Mouse (Mus musculus) myocyte (in vitro differentiated cells): Measurements from ENCODE around the gene Eml1. TPM values are rescaled to one million over a fixed set of nuclear protein-coding genes. Genes with fewer than 3 reads are reported as not detected.

Source experiments
- H3K27me3 ChIP-seq: one replicate; pipeline ENCODE4 v1.6.1; 2011; ENCODE audit not compliant: control insufficient read depth, insufficient read depth, insufficient read length
- H3K36me3 ChIP-seq: one replicate; pipeline ENCODE4 v1.6.1; 2011; ENCODE audit not compliant: control insufficient read depth, insufficient read depth
- H3K4me2 ChIP-seq: one replicate; pipeline ENCODE4 v1.6.1; 2011; ENCODE audit warnings: low read depth, control low read depth
- H3K4me3 ChIP-seq: one replicate; pipeline ENCODE4 v1.5.1; 2011; ENCODE audit warnings: mild to moderate bottlenecking, control low read depth, moderate library complexity
- H3K79me2 ChIP-seq: one replicate; pipeline ENCODE4 v1.6.1; 2011; ENCODE audit not compliant: control insufficient read depth, insufficient read depth
- H3ac ChIP-seq: one replicate; pipeline ENCODE4 v1.6.1; 2011; ENCODE audit not compliant: control insufficient read depth, insufficient read length
- CEBPB ChIP-seq: IDR thresholded peaks from 2 replicates; pipeline ENCODE4 v1.6.1; 2011; ENCODE audit warnings: mild to moderate bottlenecking, moderate library complexity; ENCODE audit not compliant: poor library complexity, insufficient read depth, severe bottlenecking
- E2F4 ChIP-seq: IDR thresholded peaks from one replicate; pipeline ENCODE4 v1.6.1; 2011; ENCODE audit warnings: mild to moderate bottlenecking, control low read depth, moderate library complexity; ENCODE audit not compliant: insufficient read depth
- MAX ChIP-seq: IDR thresholded peaks from one replicate; pipeline ENCODE4 v1.6.1; 2011; ENCODE audit warnings: low read depth, mild to moderate bottlenecking, control low read depth
- MYOD1 ChIP-seq, 3 experiments: IDR thresholded peaks; one replicate each; pipeline ENCODE4 v1.6.1; 2011; ENCODE audit warnings: control low read depth in 2 of 3, low read depth in 2 of 3, mild to moderate bottlenecking in 2 of 3, moderate library complexity in 1 of 3; ENCODE audit not compliant: insufficient read length in 2 of 3, control insufficient read depth in 1 of 3
- MYOG ChIP-seq, 3 experiments: IDR thresholded peaks; one replicate each; pipeline ENCODE4 v1.6.1; 2011; ENCODE audit warnings: control low read depth in 2 of 3, low read depth in 2 of 3, mild to moderate bottlenecking in 2 of 3; ENCODE audit not compliant: insufficient read length in 2 of 3, control insufficient read depth in 1 of 3, insufficient read depth in 1 of 3
- POLR2A ChIP-seq: IDR thresholded peaks from one replicate; pipeline ENCODE4 v1.6.1; 2011; ENCODE audit warnings: low read depth, mild to moderate bottlenecking, control low read depth, moderate library complexity; ENCODE audit not compliant: insufficient read length
- POLR2AphosphoS2 ChIP-seq: IDR thresholded peaks from one replicate; pipeline ENCODE4 v1.6.1; 2011; ENCODE audit warnings: low read depth, control low read depth; ENCODE audit not compliant: insufficient read length
- REST ChIP-seq: IDR thresholded peaks from one replicate; pipeline ENCODE4 v1.6.1; 2011; ENCODE audit warnings: mild to moderate bottlenecking, control low read depth, moderate library complexity; ENCODE audit not compliant: insufficient read depth, insufficient read length
- SRF ChIP-seq: IDR thresholded peaks from one replicate; pipeline ENCODE4 v1.6.1; 2011; ENCODE audit warnings: low read depth; ENCODE audit not compliant: control insufficient read depth, insufficient read length
- TCF12 ChIP-seq: IDR thresholded peaks from one replicate; pipeline ENCODE4 v1.6.1; 2011; ENCODE audit warnings: mild to moderate bottlenecking, control low read depth; ENCODE audit not compliant: poor library complexity, insufficient read depth, severe bottlenecking
- TCF3 ChIP-seq: IDR thresholded peaks from one replicate; pipeline ENCODE4 v1.6.1; 2011; ENCODE audit warnings: low read depth, control low read depth; ENCODE audit not compliant: insufficient read length
- USF1 ChIP-seq: IDR thresholded peaks from one replicate; pipeline ENCODE4 v1.6.1; 2011; ENCODE audit warnings: low read depth, mild to moderate bottlenecking, control low read depth, moderate library complexity
- polyA plus RNA-seq: library from polyadenylated mRNA; unstranded; fragments of >200 nt; fragmentation: generic; extraction: Trizol; gene quantifications from one replicate; pipeline ENCODE4 v1.2.1, GENCODE M21; 2012; ENCODE audit warnings: missing spikeins

The Eml1 gene
- polyA plus RNA-seq, 1 experiment, result 33.4 TPM

DNA sequence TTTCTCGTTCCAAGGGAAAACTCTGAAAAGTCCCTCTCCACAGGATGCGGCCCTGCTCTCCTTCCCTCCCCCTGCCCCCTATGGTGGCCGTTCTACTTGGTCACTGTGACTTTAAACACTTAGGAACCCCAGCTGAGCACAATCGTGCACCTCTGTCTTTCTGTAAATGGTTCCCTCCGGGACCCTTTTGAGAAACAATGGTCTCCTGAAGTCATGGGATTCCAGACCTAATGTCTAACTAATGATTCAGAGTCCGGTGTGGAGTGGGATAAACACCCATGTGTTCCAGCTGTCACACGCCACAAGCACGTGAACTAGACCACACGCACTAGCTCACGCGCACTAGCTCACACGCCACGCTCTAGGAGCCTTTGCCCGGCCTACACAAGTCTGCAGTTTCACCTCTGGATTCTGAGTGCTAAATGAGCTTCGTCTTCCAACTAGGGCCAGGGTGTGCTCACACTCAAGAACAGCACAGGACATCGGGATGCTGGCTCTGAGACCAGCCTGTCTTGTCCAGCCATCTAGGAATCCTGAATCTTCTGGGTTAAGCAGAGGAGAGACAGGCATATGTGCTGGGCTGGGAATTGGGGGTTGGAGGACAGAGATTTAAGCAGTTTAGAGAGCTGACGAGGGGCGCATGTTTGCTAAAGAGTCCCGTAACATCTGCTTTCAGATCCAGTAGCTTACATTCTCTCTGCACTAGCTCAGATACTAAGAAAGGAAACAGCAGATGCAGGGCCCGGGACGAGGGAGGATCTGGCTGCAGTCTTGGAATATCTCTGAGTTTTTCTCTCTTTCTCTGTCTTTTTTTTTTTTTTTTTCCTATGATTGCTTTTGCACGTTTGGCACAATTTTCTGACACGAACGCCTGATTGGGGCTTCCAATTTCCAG is 65.5 kb downstream of the Eml1 start:
- H3K4me3 ChIP-seq, result no peak overlapping the region
- no peaks in the 10 kb centered on the region for H3K27me3 ChIP-seq
- TF ChIP-seq MYOG (IDR thresholded peaks at IDR 0.05; ENCODE audit: control insufficient read depth in 1 of 3, insufficient read depth in 1 of 3, insufficient read length in 2 of 3, low read depth in 2 of 3), result peak in 1 of 3 experiments; percentile 74
- TF ChIP-seq CEBPB, result no peak
- no peak for TF ChIP-seq REST
- no peak for TF ChIP-seq POLR2AphosphoS2
- peak in 1 of 3 experiments; percentile 55 for TF ChIP-seq MYOD1 (IDR thresholded peaks at IDR 0.05; ENCODE audit: control insufficient read depth in 1 of 3, insufficient read length in 2 of 3, low read depth in 2 of 3)
- TF ChIP-seq MAX, result no peak
- TF ChIP-seq E2F4, result no peak
- TF ChIP-seq USF1, result no peak
- TF ChIP-seq TCF12, result no peak
- no peak for TF ChIP-seq TCF3
- TF ChIP-seq POLR2A, result no peak
- no peak for TF ChIP-seq SRF
- H3ac ChIP-seq, result no peak overlapping the region
- peak overlapping the region; percentile 42 for H3K4me2 ChIP-seq
- H3K79me2 ChIP-seq, result peaks cover 63% of the 10 kb centered on the region
- no peaks in the 10 kb centered on the region for H3K36me3 ChIP-seq

DNA sequence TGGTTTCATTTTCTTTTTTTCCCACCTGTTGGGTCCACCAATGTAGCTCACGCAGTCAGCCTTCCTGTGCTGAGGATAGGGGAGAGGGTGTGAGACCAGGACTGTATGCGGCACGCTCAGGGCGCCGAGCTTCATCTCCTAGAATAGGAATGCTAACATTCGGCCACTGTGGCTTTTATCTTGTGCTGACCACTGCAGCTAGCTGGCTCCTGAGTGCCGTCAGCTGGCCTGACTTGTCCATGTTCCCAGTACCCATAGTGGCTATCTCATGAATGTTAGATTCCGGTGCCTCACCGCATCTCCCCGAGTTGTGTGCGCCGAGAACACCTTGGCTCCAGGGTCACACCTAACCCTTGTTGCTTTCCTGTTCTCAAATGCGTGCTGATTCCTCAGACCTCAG is 66.7 kb downstream of the Eml1 start:
- TF ChIP-seq MYOG (IDR thresholded peaks at IDR 0.05; ENCODE audit: control insufficient read depth in 1 of 3, insufficient read depth in 1 of 3, insufficient read length in 2 of 3, low read depth in 2 of 3) (no peak), POLR2A (no peak), CEBPB (no peak), POLR2AphosphoS2 (no peak)

DNA sequence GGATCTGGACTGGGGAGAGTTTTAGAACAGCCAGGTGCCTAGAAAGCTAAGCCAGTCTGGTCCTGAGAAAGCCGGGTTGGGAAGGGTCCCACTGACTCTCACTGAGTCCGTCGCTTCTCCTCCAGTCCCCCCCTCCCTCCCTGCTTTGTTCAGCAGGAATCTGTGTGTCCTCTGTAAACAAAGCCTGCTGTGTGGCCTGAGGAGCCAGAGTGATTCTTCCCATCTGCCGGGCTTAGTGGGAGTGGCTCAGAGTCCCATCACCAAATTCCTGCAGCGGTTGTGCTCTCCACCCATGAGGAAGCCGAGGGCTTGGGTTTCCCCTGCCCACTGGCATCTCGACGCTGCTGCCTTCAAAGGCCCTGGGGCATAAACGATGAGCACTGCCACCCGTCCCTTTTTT is 72.5 kb downstream of the Eml1 start:
- Histone ChIP-seq H3K27me3 (no peaks in the 10 kb centered on the region), H3K4me2 (no peak overlapping the region), H3ac (no peak overlapping the region), H3K4me3 (no peak overlapping the region), H3K79me2 (peaks cover 25% of the 10 kb centered on the region), H3K36me3 (no peaks in the 10 kb centered on the region)
- TF ChIP-seq SRF (no peak), MYOG (IDR thresholded peaks at IDR 0.05; ENCODE audit: control insufficient read depth in 1 of 3, insufficient read depth in 1 of 3, insufficient read length in 2 of 3, low read depth in 2 of 3) (no peak), MYOD1 (IDR thresholded peaks at IDR 0.05; ENCODE audit: control insufficient read depth in 1 of 3, insufficient read length in 2 of 3, low read depth in 2 of 3) (no peak), TCF12 (no peak), USF1 (no peak), REST (no peak), TCF3 (no peak), MAX (no peak), POLR2AphosphoS2 (no peak), E2F4 (no peak), POLR2A (no peak), CEBPB (no peak)

More for the DNA sequence above, 66.7 kb downstream of the Eml1 start:
- Histone ChIP-seq H3K4me3 (no peak overlapping the region), H3K79me2 (peaks cover 57% of the 10 kb centered on the region), H3K27me3 (no peaks in the 10 kb centered on the region), H3K4me2 (no peak overlapping the region), H3ac (no peak overlapping the region), H3K36me3 (no peaks in the 10 kb centered on the region)

DNA sequence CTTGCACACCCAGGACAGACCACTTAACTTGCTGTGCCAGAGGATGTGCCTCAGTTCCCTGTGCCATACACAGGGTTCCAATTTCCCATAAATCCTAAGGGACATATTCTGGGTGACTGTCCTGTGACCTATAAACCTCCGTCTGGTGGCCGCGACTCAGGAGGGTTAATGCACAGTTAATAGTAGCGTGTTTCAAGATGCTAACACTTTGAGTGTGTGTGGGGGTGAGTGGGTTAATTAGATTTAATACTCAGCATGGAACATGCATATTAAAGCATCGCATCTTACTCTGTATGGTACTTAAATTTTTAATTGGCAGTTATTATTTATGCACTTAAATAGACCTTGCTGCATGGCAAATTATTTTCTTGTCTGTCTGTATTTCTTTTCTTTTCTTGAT is 73.0 kb downstream of the Eml1 start:
- no peak overlapping the region for H3K4me2 ChIP-seq
- no peaks in the 10 kb centered on the region for H3K36me3 ChIP-seq
- no peak overlapping the region for H3ac ChIP-seq
- H3K79me2 ChIP-seq, result peaks cover 21% of the 10 kb centered on the region
- no peaks in the 10 kb centered on the region for H3K27me3 ChIP-seq
- TF ChIP-seq USF1 (no peak), TCF3 (no peak), POLR2AphosphoS2 (no peak), E2F4 (no peak), MYOD1 (IDR thresholded peaks at IDR 0.05; ENCODE audit: control insufficient read depth in 1 of 3, insufficient read length in 2 of 3, low read depth in 2 of 3) (no peak), SRF (no peak), CEBPB (no peak), MYOG (IDR thresholded peaks at IDR 0.05; ENCODE audit: control insufficient read depth in 1 of 3, insufficient read depth in 1 of 3, insufficient read length in 2 of 3, low read depth in 2 of 3) (no peak), REST (no peak), POLR2A (no peak), MAX (no peak), TCF12 (no peak)
- H3K4me3 ChIP-seq, result no peak overlapping the region
